Mouse (Mus musculus): ENCODE results near the gene Zfhx3.
A peak's percentile ranks its signal among the peaks of the same experiment; 100 is the strongest.

The Zfhx3 gene

DNA sequence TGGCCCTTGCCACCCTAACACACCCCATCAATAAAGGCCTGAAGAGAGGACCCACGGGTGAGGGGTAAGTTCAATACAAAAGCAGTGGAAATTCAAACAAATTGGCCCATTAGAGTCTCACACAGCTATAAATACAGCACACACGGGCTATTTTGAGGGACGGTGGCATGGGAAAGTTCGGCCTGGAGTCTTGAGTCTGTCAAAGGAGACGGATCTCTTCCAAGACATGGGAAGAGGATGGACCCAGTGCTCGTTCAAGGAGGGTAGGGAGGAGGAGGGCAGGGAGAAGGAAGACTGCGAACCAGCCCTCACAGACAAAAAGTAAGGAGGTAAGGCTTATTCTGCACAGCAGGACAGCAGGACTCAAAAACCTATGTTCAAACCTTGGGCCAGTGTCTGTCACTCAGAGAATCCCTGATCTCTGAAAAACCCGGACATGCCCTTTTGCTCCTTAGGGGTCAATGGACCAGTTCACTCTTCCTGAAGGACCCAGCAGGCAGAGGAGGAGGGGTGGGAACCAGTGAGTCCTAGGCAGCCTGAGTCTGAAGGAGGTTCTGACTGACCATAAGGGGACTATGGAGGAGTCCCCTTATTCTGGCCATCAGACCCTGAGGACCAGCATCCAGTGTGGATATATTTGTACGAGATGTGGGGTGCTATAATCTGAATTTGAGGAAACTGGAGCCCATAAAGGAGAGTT is 652.1 kb downstream of the Zfhx3 start:
- no peak for DNase-seq (ENCODE audit: low spot score)

GRCm38 (mm10) chr8:108595061-108595419 is 652.6 kb downstream of the Zfhx3 start:
- no peak for DNase-seq (ENCODE audit: low spot score)

DNA sequence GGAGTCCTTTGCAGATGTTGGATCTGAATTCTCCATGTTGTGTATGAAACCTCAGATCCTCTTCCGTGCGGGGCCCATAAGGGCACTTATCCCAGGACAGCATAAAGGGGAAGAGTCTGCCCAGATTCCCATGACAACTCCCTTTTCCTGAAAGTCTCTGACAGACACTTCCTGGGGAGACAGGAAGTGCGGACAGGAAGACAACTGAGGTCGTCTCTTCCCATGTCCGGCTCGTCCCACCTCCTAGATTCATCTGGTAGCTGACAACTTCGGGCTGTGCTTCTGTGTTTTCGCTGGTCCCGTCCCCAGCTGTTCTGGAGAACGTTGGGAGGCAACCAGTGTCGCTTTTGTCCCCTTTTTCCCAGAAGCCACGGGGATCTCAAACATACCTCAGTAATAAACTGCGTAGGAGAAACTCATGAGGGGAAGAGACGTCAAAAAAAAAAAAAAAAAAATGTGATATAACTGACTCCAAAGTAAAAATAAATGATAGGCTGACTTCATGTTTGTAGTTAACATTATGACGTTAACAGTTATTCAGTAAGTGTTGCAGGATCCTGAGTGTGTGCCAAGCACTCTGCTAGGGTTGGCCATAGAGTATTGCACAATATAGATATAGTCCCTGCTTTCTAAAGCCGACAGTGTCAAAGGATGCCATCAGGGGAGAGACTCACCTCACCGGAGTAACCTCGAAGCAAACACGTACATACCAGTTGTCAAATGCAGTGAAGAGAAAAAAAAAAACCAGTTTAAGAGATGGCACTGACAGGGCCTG is 653.5 kb downstream of the Zfhx3 start:
- no peak for DNase-seq (ENCODE audit: low spot score)

GRCm38 (mm10) chr8:108599003-108599402 is 656.6 kb downstream of the Zfhx3 start:
- DNase-seq (ENCODE audit: low spot score), result no peak

DNA sequence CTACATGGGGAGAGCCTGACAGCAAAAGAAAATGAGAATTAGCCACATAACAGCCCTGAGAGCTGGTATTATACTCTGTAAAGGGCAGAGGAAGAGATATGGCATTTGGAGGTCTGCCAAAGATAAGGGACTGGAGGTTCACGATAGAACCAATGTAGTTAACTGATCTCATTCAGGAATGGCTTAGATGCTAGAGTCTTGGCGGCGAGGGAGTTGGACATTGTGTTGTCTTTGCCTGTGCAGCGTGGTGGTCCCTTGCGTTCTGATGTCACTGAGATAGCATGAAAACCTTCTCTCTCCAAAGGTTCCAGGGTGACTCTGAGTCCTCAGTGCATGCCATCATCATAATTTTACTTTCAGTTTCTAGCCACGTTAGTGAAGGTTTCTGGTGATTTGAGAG is 657.1 kb downstream of the Zfhx3 start:
- no peak for DNase-seq (ENCODE audit: low spot score)

GRCm38 (mm10) chr8:108608678-108609077 is 666.2 kb downstream of the Zfhx3 start:
- no peak for DNase-seq (ENCODE audit: low spot score)

DNA sequence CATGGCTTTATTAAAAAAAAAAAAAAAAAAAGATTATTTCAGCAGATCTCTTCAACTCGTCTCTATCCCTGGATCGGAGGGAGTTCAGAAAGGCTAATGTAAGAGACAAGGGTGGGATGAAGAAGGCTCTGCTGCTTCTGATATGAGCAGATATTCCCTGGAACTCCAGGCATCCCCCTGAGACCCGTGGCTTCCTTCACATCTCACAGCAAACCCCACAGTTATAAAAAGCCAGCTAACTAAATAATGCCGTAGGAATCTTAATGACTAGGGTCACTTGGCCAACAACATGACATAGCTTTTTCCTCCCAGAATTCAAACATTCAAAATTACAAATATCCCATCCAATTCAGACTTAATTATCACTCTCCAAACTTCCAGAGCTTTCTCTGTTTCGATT is 666.7 kb downstream of the Zfhx3 start:
- no peak for DNase-seq (ENCODE audit: low spot score)

GRCm38 (mm10) chr8:108611141-108611674 is 668.8 kb downstream of the Zfhx3 start:
- no peak for DNase-seq (ENCODE audit: low spot score)

DNA sequence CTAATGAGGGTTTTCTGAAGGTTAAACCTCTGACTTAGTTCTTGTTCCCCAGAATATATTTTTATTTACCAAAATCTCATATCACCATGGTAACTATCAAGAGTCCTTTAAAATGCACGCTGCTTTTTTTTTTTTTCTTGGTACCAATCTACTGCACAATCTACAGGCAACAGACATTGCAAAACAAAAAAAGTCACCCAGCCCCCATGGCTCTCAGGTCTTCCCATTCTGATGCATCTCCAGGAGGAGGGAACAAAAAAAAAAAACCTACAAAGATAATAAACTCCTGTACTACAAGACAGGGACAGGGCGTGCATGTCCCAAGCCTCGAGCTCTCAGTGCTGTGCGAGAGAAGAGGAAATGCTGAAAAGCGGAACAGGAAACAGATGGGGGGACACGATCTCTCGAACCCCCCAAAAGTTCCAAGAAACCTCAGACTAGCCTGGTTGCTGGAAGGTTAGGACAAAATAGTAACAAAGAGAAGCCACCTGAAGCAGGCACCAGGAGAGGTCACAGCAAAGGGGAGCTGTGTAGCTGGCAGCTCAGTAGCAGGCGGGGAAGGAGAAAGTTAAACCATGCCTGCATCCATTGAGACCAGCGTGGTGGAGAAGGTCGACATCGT is 669.5 kb downstream of the Zfhx3 start:
- DNase-seq (ENCODE audit: low spot score), result no peak

GRCm38 (mm10) chr8:108612815-108613214 is 670.4 kb downstream of the Zfhx3 start:
- DNase-seq (ENCODE audit: low spot score), result peak; percentile 8

DNA sequence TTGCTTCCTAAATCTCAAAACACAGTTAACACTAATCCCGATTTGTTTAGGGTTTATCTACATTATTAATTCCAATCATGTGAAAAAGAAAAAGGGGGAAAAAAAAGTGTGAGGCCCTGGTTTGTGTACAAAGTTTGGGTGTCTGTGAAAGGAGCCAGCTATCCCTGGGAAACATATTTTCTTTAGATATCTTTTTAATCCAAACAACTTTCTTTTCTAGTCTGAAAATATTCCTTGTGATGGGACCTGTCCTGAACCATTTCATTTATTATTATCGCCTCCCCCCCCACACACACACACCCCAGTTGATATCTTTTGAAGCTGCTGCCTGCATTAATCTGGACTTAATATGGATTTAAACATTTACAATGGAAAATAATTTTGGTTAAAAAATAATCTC is 670.8 kb downstream of the Zfhx3 start:
- DNase-seq (ENCODE audit: low spot score), result no peak

DNA sequence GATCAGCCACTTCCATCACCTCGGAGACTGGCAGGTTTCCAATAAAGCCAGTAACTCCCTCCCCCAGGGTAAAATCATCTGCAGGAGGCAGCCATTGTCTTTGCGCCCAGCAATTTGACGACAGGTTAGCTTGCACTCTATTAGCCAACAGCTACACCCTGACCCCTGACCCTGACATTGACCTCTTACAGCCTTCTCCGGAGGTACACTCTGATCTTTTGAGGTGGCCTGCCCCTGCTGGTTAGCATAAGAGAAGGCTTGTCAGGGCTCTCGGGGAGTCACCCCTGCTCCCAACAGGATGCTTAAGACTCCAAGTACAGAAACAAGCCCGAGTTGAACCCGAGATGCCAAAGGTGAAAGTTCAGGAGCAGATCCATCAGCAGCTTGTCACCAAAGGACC is 678.9 kb downstream of the Zfhx3 start:
- DNase-seq (ENCODE audit: low spot score), result no peak

DNA sequence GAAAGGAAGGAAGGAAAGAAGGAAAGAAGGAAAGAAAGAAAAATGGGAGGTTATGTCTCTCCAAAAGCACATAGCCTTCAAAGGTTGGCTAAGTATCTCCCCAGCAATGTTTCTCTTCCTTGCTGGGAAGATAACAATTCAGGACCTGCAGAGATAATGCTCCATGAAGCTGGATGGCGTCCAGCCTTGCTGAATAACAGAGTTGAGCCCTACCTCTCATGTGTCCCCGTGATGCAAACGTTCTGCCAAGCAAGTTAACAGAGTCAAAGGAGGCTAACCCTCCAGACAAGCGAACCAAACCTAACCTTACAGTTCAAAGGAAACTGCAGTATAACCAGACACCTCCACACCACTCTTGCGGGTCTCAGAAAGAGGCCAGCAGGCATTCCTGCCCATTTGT is 681.2 kb downstream of the Zfhx3 start:
- peak; percentile 18 for DNase-seq (ENCODE audit: low spot score)

DNA sequence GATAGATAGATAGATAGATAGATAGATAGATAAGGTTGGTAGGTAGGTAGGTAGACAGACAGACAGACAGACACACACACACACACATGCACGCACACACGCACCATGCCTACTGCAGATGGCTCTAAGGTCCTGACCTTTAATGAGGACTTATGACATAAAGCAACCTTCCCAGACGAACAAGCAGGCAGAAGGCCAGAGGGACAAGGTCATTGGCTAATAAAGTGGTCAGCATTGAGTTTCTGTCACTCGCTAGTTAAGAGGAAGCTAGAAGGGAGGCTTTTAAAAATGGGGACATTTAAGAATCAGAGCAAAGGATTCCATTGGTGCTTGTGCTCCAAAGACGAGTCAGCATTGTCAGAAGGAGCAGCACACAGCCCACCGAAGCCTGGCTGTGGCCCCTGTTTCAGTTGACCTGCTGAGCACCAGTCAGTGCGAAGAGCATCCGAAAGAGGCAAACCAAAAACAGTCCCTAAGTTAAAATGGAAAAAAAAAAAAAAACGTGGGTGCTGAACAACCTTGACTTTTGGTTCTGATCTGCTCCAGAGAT is 683.2 kb downstream of the Zfhx3 start:
- DNase-seq (ENCODE audit: low spot score), result no peak

DNA sequence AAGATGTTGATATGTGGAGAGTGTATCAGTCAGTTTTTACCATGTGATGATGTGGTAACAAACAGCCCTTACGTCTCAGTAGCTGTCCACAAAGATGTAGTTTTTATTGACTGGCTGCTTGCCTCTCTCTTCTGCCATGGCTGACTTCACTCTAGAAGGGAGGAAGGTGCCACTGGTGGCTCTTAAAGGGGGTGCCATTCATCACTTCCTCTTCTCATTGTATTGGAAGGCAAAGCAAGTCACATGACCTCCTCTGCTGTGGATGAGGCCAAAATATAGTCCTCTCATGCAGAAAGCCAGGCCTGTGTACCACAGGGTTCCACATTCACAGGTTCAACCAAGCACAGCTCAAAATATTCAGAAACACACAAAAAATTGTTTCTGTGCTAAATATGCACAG is 688.6 kb downstream of the Zfhx3 start:
- no peak for DNase-seq (ENCODE audit: low spot score)

DNA sequence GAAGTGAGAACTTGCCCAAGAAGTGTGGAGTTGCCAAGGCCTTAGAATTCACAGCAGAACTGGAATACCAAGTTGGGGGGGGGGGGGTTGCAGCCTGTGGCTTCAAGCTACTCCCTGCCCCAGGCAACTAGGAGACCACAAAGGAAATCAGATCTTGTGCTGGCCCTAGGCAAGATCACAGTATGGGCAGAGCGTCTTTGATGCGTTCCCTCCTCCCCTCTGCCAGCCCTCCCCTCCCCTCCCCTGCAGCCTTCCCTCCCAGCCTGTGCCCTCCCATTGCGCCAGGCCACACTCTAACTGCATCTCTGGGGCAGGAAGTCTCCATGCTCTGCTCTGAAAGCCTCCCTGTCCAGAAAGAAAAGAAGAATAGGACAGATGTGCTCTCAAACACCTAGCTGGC is 691.8 kb downstream of the Zfhx3 start:
- DNase-seq (ENCODE audit: low spot score), result no peak

DNA sequence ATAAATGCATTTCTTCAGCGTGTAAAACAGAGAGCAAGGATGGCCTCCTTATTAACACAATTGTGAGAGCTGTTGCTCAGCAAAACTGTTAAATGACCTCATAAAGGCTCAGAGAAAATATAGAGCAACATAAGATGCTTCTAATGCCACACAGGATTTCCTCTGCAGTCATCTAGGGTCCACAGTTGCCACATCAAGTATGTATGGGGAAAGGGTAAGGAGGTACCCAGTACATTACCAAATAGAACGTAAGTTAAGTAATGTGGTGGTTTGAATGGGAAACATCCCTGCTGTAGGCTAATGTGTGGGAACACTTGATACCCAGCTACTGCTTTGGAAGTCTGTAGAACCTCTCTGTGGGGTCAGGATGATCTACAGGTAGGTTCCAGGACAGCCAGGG is 695.4 kb downstream of the Zfhx3 start:
- no peak for DNase-seq (ENCODE audit: low spot score)

- no peak for DNase-seq (ENCODE audit: low spot score)
Observed at GRCm38 (mm10) chr8:108645660-108646059, 703.2 kb downstream of the Zfhx3 start.

GRCm38 (mm10) chr8:108647556-108647955 is 705.1 kb downstream of the Zfhx3 start:
- no peak for DNase-seq (ENCODE audit: low spot score)

DNA sequence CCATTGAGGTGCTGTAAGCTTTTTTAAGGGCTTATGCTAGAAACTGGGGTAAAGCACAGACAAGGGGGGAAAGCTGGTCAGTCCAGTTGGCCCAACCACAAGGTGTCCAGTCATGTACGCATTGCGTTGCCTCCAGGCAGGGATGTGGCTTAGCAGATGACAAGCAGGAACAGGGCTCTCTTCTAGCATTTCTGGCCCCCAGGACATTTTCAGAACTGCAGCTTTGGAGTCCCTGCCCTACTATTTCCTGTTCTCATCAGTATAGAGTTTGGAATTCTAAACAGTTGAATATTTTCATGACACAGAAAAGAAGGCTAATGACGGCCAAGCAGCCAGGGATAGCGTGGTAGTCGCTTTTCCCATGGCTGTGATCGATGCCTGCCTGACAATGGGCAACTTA is 706.5 kb downstream of the Zfhx3 start:
- DNase-seq (ENCODE audit: low spot score), result no peak

- no peak for DNase-seq (ENCODE audit: low spot score)
Observed at GRCm38 (mm10) chr8:108650837-108651236, 708.4 kb downstream of the Zfhx3 start.

DNA sequence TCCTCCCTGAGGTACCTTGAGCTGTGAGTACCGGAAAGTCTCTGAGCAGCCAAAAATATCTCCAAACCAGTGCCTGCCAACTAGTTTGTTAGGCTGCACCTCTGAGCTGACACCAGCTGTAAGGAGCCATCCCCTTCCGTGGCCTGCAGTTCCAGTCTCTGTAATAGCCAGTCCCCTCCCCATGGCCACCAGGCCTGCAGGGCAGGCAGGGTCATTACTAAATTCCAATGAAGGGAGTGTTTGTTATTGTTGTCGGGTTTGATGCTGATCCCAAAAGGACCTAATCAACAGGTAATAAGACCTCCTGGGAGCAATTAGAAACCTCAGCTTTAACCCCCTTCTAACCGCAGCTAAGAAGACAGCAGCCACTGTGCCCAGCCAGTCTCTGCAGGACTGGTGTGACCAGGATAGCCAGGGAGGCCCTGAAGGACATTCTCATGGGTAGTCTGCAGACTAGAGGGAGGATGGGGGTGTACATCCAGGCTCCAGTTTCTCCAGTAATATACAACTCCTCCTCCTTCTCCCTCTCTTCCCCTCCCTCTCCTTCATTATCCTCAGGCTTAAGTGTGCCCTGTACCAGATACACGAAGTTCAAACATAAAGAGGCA is 719.1 kb downstream of the Zfhx3 start:
- no peak for DNase-seq (ENCODE audit: low spot score)

Data from testis, postnatal 14 days (tissue).